Mouse (Mus musculus): ENCODE results near the gene Dram1. TPM values are rescaled to one million over a fixed set of nuclear protein-coding genes. Genes with fewer than 3 reads are reported as not detected.

The Dram1 gene
- total RNA-seq, 2 experiments from 2014 or later: 1.5 to 1.6 TPM

- DNase-seq (ENCODE audit: low spot score in 2 of 2): no peak
Measured at GRCm38 (mm10) chr10:88296991-88297390, 81.9 kb downstream of the Dram1 start.

GRCm38 (mm10) chr10:88295091-88295490, 83.8 kb downstream of the Dram1 start:
- DNase-seq (ENCODE audit: low spot score in 2 of 2): no peak

- DNase-seq (ENCODE audit: low spot score in 2 of 2): no peak
Measured at GRCm38 (mm10) chr10:88288061-88288460, 90.8 kb downstream of the Dram1 start.

- DNase-seq (ENCODE audit: low spot score in 2 of 2): no peak
Measured at GRCm38 (mm10) chr10:88287261-88287660, 91.6 kb downstream of the Dram1 start.

GRCm38 (mm10) chr10:88284343-88284990, 94.4 kb downstream of the Dram1 start:
- DNase-seq (ENCODE audit: low spot score in 2 of 2): no peak

GRCm38 (mm10) chr10:88281699-88282098, 97.2 kb downstream of the Dram1 start:
- DNase-seq (ENCODE audit: low spot score in 2 of 2): no peak

- DNase-seq (ENCODE audit: low spot score in 2 of 2): no peak
Measured at GRCm38 (mm10) chr10:88274045-88274444, 104.8 kb downstream of the Dram1 start.

Other genes with a start within 250 kb of the Dram1 start
- gene Parpbp, start 232.1 kb downstream of the Dram1 start, total RNA-seq (2021): 1 to 10 TPM; 1.1 to 1.3 TPM
- gene Nup37, start 232.1 kb downstream of the Dram1 start, total RNA-seq (2021): 1 to 10 TPM; 6.9 TPM
- 10 to 100 TPM; 23.4 to 27.4 TPM for gene Washc3, start 178.0 kb downstream of the Dram1 start, total RNA-seq (2021)
- gene Gnptab, start 52 bp upstream of the Dram1 start, total RNA-seq (2021): 10 to 100 TPM; 83.8 to 96.8 TPM
- under 1 TPM; 0.48 to 0.93 TPM for gene Sycp3, start 80.5 kb upstream of the Dram1 start, total RNA-seq (2021)
- 10 to 100 TPM; 43.3 to 45.8 TPM for gene Chpt1, start 125.0 kb upstream of the Dram1 start, total RNA-seq (2021)
- gene Mybpc1, start 226.1 kb upstream of the Dram1 start, total RNA-seq (2021): 1 to 10 TPM; 1.4 to 2.1 TPM

All from layer of hippocampus, postnatal 14 days (tissue).